Mouse (Mus musculus) large intestine, adult 2 months (tissue): Measurements from ENCODE around the gene Trpm5. TPM values are rescaled to one million over a fixed set of nuclear protein-coding genes. Genes with fewer than 3 reads are reported as not detected.

ENCODE experiments used
- DNase-seq: peaks from one replicate; pipeline ENCODE4 v3.0.0-alpha.2; 2012; ENCODE audit warnings: low read depth, low spot score
- WGBS: fragments of 180-500 bp; shearing (Covaris S2); methylation state at CpG from one replicate; pipeline ENCODE4 v1.1.7; 2018; 5-methylcytosine and 5-hydroxymethylcytosine counted together
- polyA plus RNA-seq: library from polyadenylated mRNA; depleted of rRNA; stranded (reverse); fragments of >200 nt; gene quantifications from 2 replicates; pipeline ENCODE4 v1.2.3, GENCODE M21; 2012

Gene Trpm5
- polyA plus RNA-seq, 1 experiment, result 6.5 TPM

- no peak for DNase-seq
- 4% methylated on average over 57 of the region's 57 CpGs for WGBS
Measured at GRCm38 (mm10) chr7:143106672-143107465, 12.4 kb upstream of the Trpm5 start.

GRCm38 (mm10) chr7:143106062-143106461, 11.6 kb upstream of the Trpm5 start, which contains the start of gene Kcnq1:
Gene Kcnq1, plus strand, starts transcription at chr7:143106362.
- no peak for DNase-seq
- WGBS, result 33% methylated on average over 4 of the region's 4 CpGs

GRCm38 (mm10) chr7:143105258-143105897, 10.9 kb upstream of the Trpm5 start:
- peak; percentile 61 for DNase-seq
- WGBS, result 29% methylated on average over 11 of the region's 11 CpGs

- 47% methylated on average over 4 of the region's 4 CpGs for WGBS
- no peak for DNase-seq
Measured at GRCm38 (mm10) chr7:143100759-143101158, 6.3 kb upstream of the Trpm5 start.

- WGBS, result 17% methylated on average over 1 of the region's 1 CpGs
- DNase-seq, result no peak
Measured at GRCm38 (mm10) chr7:143095554-143095907, 1.1 kb upstream of the Trpm5 start.

GRCm38 (mm10) chr7:143093847-143094246, 595 bp downstream of the Trpm5 start:
- no peak for DNase-seq
- WGBS, result 60% methylated on average over 3 of the region's 3 CpGs

- WGBS, result 62% methylated on average over 4 of the region's 4 CpGs
- no peak for DNase-seq
Measured at GRCm38 (mm10) chr7:143087070-143087579, 7.3 kb downstream of the Trpm5 start.

GRCm38 (mm10) chr7:143086366-143086765, 8.1 kb downstream of the Trpm5 start:
- no peak for DNase-seq
- 57% methylated on average over 2 of the region's 2 CpGs for WGBS

GRCm38 (mm10) chr7:143083708-143084107, 10.7 kb downstream of the Trpm5 start:
- 86% methylated on average over 2 of the region's 2 CpGs for WGBS
- DNase-seq, result no peak

GRCm38 (mm10) chr7:143082024-143082423, 12.4 kb downstream of the Trpm5 start:
- no peak for DNase-seq
- WGBS, result 45% methylated on average over 6 of the region's 6 CpGs

GRCm38 (mm10) chr7:143077351-143077750, 17.1 kb downstream of the Trpm5 start:
- DNase-seq, result no peak

GRCm38 (mm10) chr7:143075394-143075793, 19.0 kb downstream of the Trpm5 start:
- WGBS, result 77% methylated on average over 5 of the region's 5 CpGs
- no peak for DNase-seq

More at GRCm38 (mm10) chr7:143077351-143077750, 17.1 kb downstream of the Trpm5 start:
- 92% methylated on average over 2 of the region's 2 CpGs for WGBS

GRCm38 (mm10) chr7:143073086-143073485, 21.4 kb downstream of the Trpm5 start:
- no peak for DNase-seq
- 71% methylated on average over 1 of the region's 1 CpGs for WGBS

GRCm38 (mm10) chr7:143072605-143073004, 21.8 kb downstream of the Trpm5 start:
- DNase-seq, result no peak
- WGBS, result 89% methylated on average over 5 of the region's 5 CpGs

GRCm38 (mm10) chr7:143070506-143071070, 23.9 kb downstream of the Trpm5 start:
- WGBS, result 86% methylated on average over 10 of the region's 10 CpGs
- no peak for DNase-seq

- no peak for DNase-seq
- 5% methylated on average over 30 of the region's 30 CpGs for WGBS
Measured at GRCm38 (mm10) chr7:143069751-143070400, 24.6 kb downstream of the Trpm5 start.

- WGBS, result under 1% methylated on average over 51 of the region's 51 CpGs
Measured at GRCm38 (mm10) chr7:143068882-143069591, 25.4 kb downstream of the Trpm5 start, which contains the start of gene Tssc4. Gene Tssc4, plus strand, starts transcription at chr7:143069249.

GRCm38 (mm10) chr7:143068316-143068881, 26.0 kb downstream of the Trpm5 start:
- no peak for DNase-seq
- 52% methylated on average over 13 of the region's 13 CpGs for WGBS

More at GRCm38 (mm10) chr7:143068882-143069591, 25.4 kb downstream of the Trpm5 start, which contains the start of gene Tssc4:
- DNase-seq, result peak; percentile 100

- no peak for DNase-seq
- 76% methylated on average over 3 of the region's 3 CpGs for WGBS
Measured at GRCm38 (mm10) chr7:143067897-143068296, 26.5 kb downstream of the Trpm5 start.
